In genomic region chr2:180104659-180105377, GRCm38 (mm10) we compare ENCODE assay signal across 9 mouse cellular contexts. TPM values are rescaled to one million over a fixed set of nuclear protein-coding genes. Genes with fewer than 3 reads are reported as not detected.
DNase-seq lines count a peak whose midpoint lies in the region; ATAC-seq and TF ChIP-seq lines count a peak whose summit lies in the region.
"Had no signal": no experiment of that assay in that cellular context is flagged by ENCODE, and none has a peak within 500 bp of the region (broad histone marks: within the 10 kb centered on the region; RNA-seq: fewer than 3 reads in every experiment).

No protein-coding gene starts in this region.

- no peak for TF ChIP-seq POLR2A in thymus, adult 2 months (IDR thresholded peaks at IDR 0.05; ENCODE audit: control insufficient read depth, extremely low read depth, insufficient read depth, low read length, poor library complexity)

- peak; percentile 69 for DNase-seq in cerebellum, adult 9-11 months
- no peak for DNase-seq in cerebellum, postnatal 10 days
- peak; percentile 11 for DNase-seq in thymus, adult 2 months
- no peak for DNase-seq in thymus, postnatal 36 days
- no peak for DNase-seq in right cerebral cortex, postnatal 10 days (ENCODE audit: low spot score in 2 of 2)

- no peaks in the 10 kb centered on the region for H3K9me3 ChIP-seq in limb, embryonic 15.5 days
- H3K9me3 ChIP-seq in stomach, embryonic 15.5 days = no peaks in the 10 kb centered on the region

- peaks cover 13% of the 10 kb centered on the region for H3K27me3 ChIP-seq in thymus, adult 2 months (ENCODE audit: control insufficient read depth, insufficient read depth, low read length)
- peaks cover 62% of the 10 kb centered on the region for H3K27me3 ChIP-seq in limb, embryonic 15.5 days
- H3K27me3 ChIP-seq in stomach, embryonic 15.5 days (replicated peaks) = peaks cover 60% of the 10 kb centered on the region

- peak; percentile 6; the same call in 1 of the 2 replicates for ATAC-seq in limb, embryonic 15.5 days (ENCODE audit: insufficient number of reproducible peaks, low FRiP score, low TSS enrichment, low read depth)
- ATAC-seq in stomach, embryonic 15.5 days (ENCODE audit: insufficient read depth, low FRiP score, low read depth) = 0 out of 2 replicates have a peak, but pooled peaks have one; percentile 5
- ATAC-seq in monocyte, adult 5-6 weeks (replicated peaks; ENCODE audit: insufficient number of reproducible peaks, low FRiP score, low TSS enrichment, poor library complexity, severe bottlenecking) = no peak

- no peak for TF ChIP-seq CTCF in thymus, adult 2 months (IDR thresholded peaks at IDR 0.05; ENCODE audit: borderline replicate concordance, control insufficient read depth, extremely low read depth, insufficient read depth, low read length, poor library complexity)

- no peak overlapping the region for H3K9ac ChIP-seq in limb, embryonic 15.5 days
- H3K9ac ChIP-seq in stomach, embryonic 15.5 days = no peak overlapping the region

- 13% methylated on average over 24 of the region's 24 CpGs for WGBS in thymus, adult 2 months
- WGBS in limb, embryonic 15.5 days = 13% methylated on average over 24 of the region's 24 CpGs
- WGBS in stomach, embryonic 15.5 days = 11% methylated on average over 24 of the region's 24 CpGs

- peak overlapping the region; percentile 97 for H3K4me2 ChIP-seq in limb, embryonic 15.5 days
- peak overlapping the region; percentile 100 for H3K4me2 ChIP-seq in stomach, embryonic 15.5 days

- H3K4me1 ChIP-seq in thymus, adult 2 months (replicated peaks; ENCODE audit: control insufficient read depth, insufficient read depth, low read length) = peaks cover 26% of the 10 kb centered on the region
- H3K4me1 ChIP-seq in limb, embryonic 15.5 days = peaks cover 18% of the 10 kb centered on the region
- H3K4me1 ChIP-seq in stomach, embryonic 15.5 days = peaks cover 22% of the 10 kb centered on the region

- H3K27ac ChIP-seq in thymus, adult 2 months (ENCODE audit: control insufficient read depth, insufficient read depth, low read length) = no peak overlapping the region
- H3K27ac ChIP-seq in limb, embryonic 15.5 days = no peak overlapping the region
- no peak overlapping the region for H3K27ac ChIP-seq in stomach, embryonic 15.5 days

- no peak overlapping the region for H3K4me3 ChIP-seq in thymus, adult 2 months (ENCODE audit: control insufficient read depth, insufficient read depth, low read length)
- H3K4me3 ChIP-seq in limb, embryonic 15.5 days = peak overlapping the region; percentile 49
- H3K4me3 ChIP-seq in stomach, embryonic 15.5 days (replicated peaks) = peak overlapping the region; percentile 51

- H3K36me3 ChIP-seq in thymus, adult 2 months (ENCODE audit: control insufficient read depth, insufficient read depth, low read length) = no peaks in the 10 kb centered on the region
- no peaks in the 10 kb centered on the region for H3K36me3 ChIP-seq in limb, embryonic 15.5 days
- no peaks in the 10 kb centered on the region for H3K36me3 ChIP-seq in stomach, embryonic 15.5 days

RNA-seq across cellular contexts. Expression of gene Hrh3, which starts 0.5 kb away (rescaled TPM):
- polyA plus RNA-seq in thymus, adult 2 months (2012; rRNA removed) = 4.1 and 4.4 TPM in 2 replicates
- not detected in 2 replicates for polyA plus RNA-seq in limb, embryonic 15.5 days (2015; fragmentation: Nextera tagmentation; extraction: Ambion mirVana)
- polyA plus RNA-seq in stomach, embryonic 15.5 days (2015; fragmentation: Nextera tagmentation; extraction: Ambion mirVana) = 0.08 and 0.18 TPM in 2 replicates
- not detected in 3 replicates for total RNA-seq in monocyte, adult 5-6 weeks (2017)
- polyA plus RNA-seq: C2C12 had no signal

RNA-seq across cellular contexts. Expression of gene Osbpl2, which starts 14.3 kb away (rescaled TPM):
- polyA plus RNA-seq in thymus, adult 2 months (2012; rRNA removed) = 19.3 and 21.7 TPM in 2 replicates
- polyA plus RNA-seq in limb, embryonic 15.5 days (2015; fragmentation: Nextera tagmentation; extraction: Ambion mirVana) = 42.5 and 45.2 TPM in 2 replicates
- 34.2 and 37.3 TPM in 2 replicates for polyA plus RNA-seq in stomach, embryonic 15.5 days (2015; fragmentation: Nextera tagmentation; extraction: Ambion mirVana)
- 53.1 to 58.2 TPM (median 54.9 TPM) in 3 replicates for total RNA-seq in monocyte, adult 5-6 weeks (2017)

RNA-seq across cellular contexts. Expression of gene Mtg2, which starts 34.4 kb away (rescaled TPM):
- 25.1 and 31.3 TPM in 2 replicates for polyA plus RNA-seq in thymus, adult 2 months (2012; rRNA removed)
- polyA plus RNA-seq in limb, embryonic 15.5 days (2015; fragmentation: Nextera tagmentation; extraction: Ambion mirVana) = 22.9 and 25.0 TPM in 2 replicates
- 25.2 and 25.9 TPM in 2 replicates for polyA plus RNA-seq in stomach, embryonic 15.5 days (2015; fragmentation: Nextera tagmentation; extraction: Ambion mirVana)
- 13.7 to 21.6 TPM (median 15.9 TPM) in 3 replicates for total RNA-seq in monocyte, adult 5-6 weeks (2017)

Comparison
In these comparisons a context has a peak if more than half of its experiments do, and no peak if none do; other contexts are left out.
1. DNase-seq: peak in cerebellum, adult 9-11 months (single experiment) and thymus, adult 2 months (single experiment); none in cerebellum, postnatal 10 days (0 of 2), thymus, postnatal 36 days (0 of 2) and right cerebral cortex, postnatal 10 days (0 of 2).